Mouse (Mus musculus): ENCODE results near the gene Zfand3.
A peak's percentile ranks its signal among the peaks of the same experiment; 100 is the strongest.

Gene Zfand3

GRCm38 (mm10) chr17:30155411-30155925, 150.9 kb downstream of the Zfand3 start:
- DNase-seq: no peak

- no peak for DNase-seq
Observed at GRCm38 (mm10) chr17:30158419-30159108, 154.0 kb downstream of the Zfand3 start.

- no peak for DNase-seq
Observed at GRCm38 (mm10) chr17:30159341-30159740, 154.8 kb downstream of the Zfand3 start.

- no peak for DNase-seq
Observed at GRCm38 (mm10) chr17:30160823-30161432, 156.4 kb downstream of the Zfand3 start.

GRCm38 (mm10) chr17:30162983-30163382, 158.4 kb downstream of the Zfand3 start:
- DNase-seq: no peak

- no peak for DNase-seq
Observed at GRCm38 (mm10) chr17:30163793-30164192, 159.3 kb downstream of the Zfand3 start.

- no peak for DNase-seq
Observed at GRCm38 (mm10) chr17:30164818-30165217, 160.3 kb downstream of the Zfand3 start.

- peak; percentile 77 to 81 for DNase-seq
Observed at GRCm38 (mm10) chr17:30177435-30177834, 172.9 kb downstream of the Zfand3 start.

GRCm38 (mm10) chr17:30178402-30178801, 173.9 kb downstream of the Zfand3 start:
- peak; percentile 76 to 78 for DNase-seq

GRCm38 (mm10) chr17:30180197-30180596, 175.7 kb downstream of the Zfand3 start:
- DNase-seq: no peak

- no peak for DNase-seq
Observed at GRCm38 (mm10) chr17:30181554-30181953, 177.0 kb downstream of the Zfand3 start.

- no peak for DNase-seq
Observed at GRCm38 (mm10) chr17:30182063-30182462, 177.5 kb downstream of the Zfand3 start.

GRCm38 (mm10) chr17:30183561-30183960, 179.0 kb downstream of the Zfand3 start:
- DNase-seq: no peak

GRCm38 (mm10) chr17:30187154-30187553, 182.6 kb downstream of the Zfand3 start:
- peak in 1 of 2 experiments; percentile 31 for DNase-seq

- no peak for DNase-seq
Observed at GRCm38 (mm10) chr17:30187581-30187980, 183.0 kb downstream of the Zfand3 start.

GRCm38 (mm10) chr17:30188031-30188981, 183.8 kb downstream of the Zfand3 start:
- DNase-seq: peak in 1 of 2 experiments; percentile 44

GRCm38 (mm10) chr17:30191097-30191640, 186.6 kb downstream of the Zfand3 start:
- peak in 1 of 2 experiments; percentile 35 for DNase-seq

GRCm38 (mm10) chr17:30192416-30193005, 188.0 kb downstream of the Zfand3 start:
- peak; percentile 0 to 26 for DNase-seq

GRCm38 (mm10) chr17:30193615-30194014, 189.1 kb downstream of the Zfand3 start:
- DNase-seq: peak; percentile 0 to 12

GRCm38 (mm10) chr17:30194091-30194490, 189.6 kb downstream of the Zfand3 start:
- DNase-seq: peak; percentile 1 to 26

- peak; percentile 31 to 66 for DNase-seq
Observed at GRCm38 (mm10) chr17:30194629-30195445, 190.3 kb downstream of the Zfand3 start.

All from kidney, postnatal 25 days (tissue).